Mouse (Mus musculus): Measurements from ENCODE around the gene Actc1.

GRCm38 (mm10) chr2:114058226-114058796 is 5.0 kb upstream of the Actc1 start:
- no peak for TF ChIP-seq CTCF (IDR thresholded peaks at IDR 0.05)
- no peak for TF ChIP-seq EP300 (IDR thresholded peaks at IDR 0.05; ENCODE audit: insufficient read depth, low read depth, low read length)

Measured in heart, adult 2 months (tissue).